8 mouse cellular contexts compared by ENCODE assay signal in genomic region chr17:29467030-29467429, GRCm38 (mm10). TPM values are rescaled to one million over a fixed set of nuclear protein-coding genes. Genes with fewer than 3 reads are reported as not detected.
DNase-seq lines count a peak whose midpoint lies in the region; ATAC-seq and TF ChIP-seq lines count a peak whose summit lies in the region.

No protein-coding gene starts in this region.

- no peaks in the 10 kb centered on the region for H3K27me3 ChIP-seq in intestine, embryonic 14.5 days (replicated peaks; ENCODE audit: control insufficient read depth, insufficient read depth, low read length)
- H3K27me3 ChIP-seq in intestine, postnatal 0 days (replicated peaks; ENCODE audit: control insufficient read depth, insufficient read depth, low read length): 0 out of 2 replicates have a peak, but pooled peaks cover 3% of the 10 kb centered on the region
- H3K27me3 ChIP-seq in forebrain, embryonic 10.5 days (ENCODE audit: poor library complexity, severe bottlenecking): no peaks in the 10 kb centered on the region
- H3K27me3 ChIP-seq in limb, embryonic 12.5 days: no peaks in the 10 kb centered on the region
- 0 out of 2 replicates have a peak, but pooled peaks cover 4% of the 10 kb centered on the region for H3K27me3 ChIP-seq in neural tube, embryonic 13.5 days

- no peak overlapping the region for H3K4me3 ChIP-seq in intestine, embryonic 14.5 days (ENCODE audit: low read depth, low read length)
- no peak overlapping the region for H3K4me3 ChIP-seq in intestine, postnatal 0 days (ENCODE audit: low read depth, low read length)
- peak overlapping the region; percentile 40 for H3K4me3 ChIP-seq in forebrain, embryonic 10.5 days
- no peak overlapping the region for H3K4me3 ChIP-seq in limb, embryonic 12.5 days (replicated peaks)
- H3K4me3 ChIP-seq in neural tube, embryonic 13.5 days: no peak overlapping the region
- no peak overlapping the region for H3K4me3 ChIP-seq in left cerebral cortex, adult 2 months

- peaks cover 45% of the 10 kb centered on the region for H3K4me1 ChIP-seq in intestine, embryonic 14.5 days (replicated peaks; ENCODE audit: control insufficient read depth, insufficient read depth, low read length)
- H3K4me1 ChIP-seq in intestine, postnatal 0 days (replicated peaks; ENCODE audit: control insufficient read depth, insufficient read depth, low read length): no peaks in the 10 kb centered on the region
- peaks cover 76% of the 10 kb centered on the region for H3K4me1 ChIP-seq in forebrain, embryonic 10.5 days
- H3K4me1 ChIP-seq in limb, embryonic 12.5 days (replicated peaks): peaks cover 55% of the 10 kb centered on the region
- H3K4me1 ChIP-seq in neural tube, embryonic 13.5 days (replicated peaks): peaks cover 42% of the 10 kb centered on the region

- TF ChIP-seq CTCF in intestine, postnatal 0 days (IDR thresholded peaks at IDR 0.05; ENCODE audit: low read depth): no peak
- no peak for TF ChIP-seq CTCF in left cerebral cortex, adult 2 months (IDR thresholded peaks at IDR 0.05)

- ATAC-seq in intestine, embryonic 14.5 days (replicated peaks; ENCODE audit: low FRiP score, low TSS enrichment, low read depth): no peak
- ATAC-seq in intestine, postnatal 0 days: no peak
- no peak for ATAC-seq in limb, embryonic 12.5 days (ENCODE audit: insufficient number of reproducible peaks, insufficient read depth, low FRiP score, low TSS enrichment, low read depth)
- ATAC-seq in neural tube, embryonic 13.5 days (ENCODE audit: low read depth): no peak

- peak overlapping the region; percentile 39 for H3K4me2 ChIP-seq in intestine, embryonic 14.5 days (ENCODE audit: low read length)
- no peak overlapping the region for H3K4me2 ChIP-seq in intestine, postnatal 0 days (replicated peaks; ENCODE audit: low read depth)
- H3K4me2 ChIP-seq in limb, embryonic 12.5 days: peak overlapping the region; percentile 54
- H3K4me2 ChIP-seq in neural tube, embryonic 13.5 days: peak overlapping the region; percentile 51

- no peaks in the 10 kb centered on the region for H3K9me3 ChIP-seq in intestine, embryonic 14.5 days (ENCODE audit: control insufficient read depth, low read length)
- no peaks in the 10 kb centered on the region; the same call in 1 of the 2 replicates for H3K9me3 ChIP-seq in intestine, postnatal 0 days (ENCODE audit: control insufficient read depth)
- H3K9me3 ChIP-seq in forebrain, embryonic 10.5 days: no peaks in the 10 kb centered on the region; the same call in 1 of the 2 replicates
- H3K9me3 ChIP-seq in limb, embryonic 12.5 days: no peaks in the 10 kb centered on the region
- 0 out of 2 replicates have a peak, but pooled peaks cover 3% of the 10 kb centered on the region for H3K9me3 ChIP-seq in neural tube, embryonic 13.5 days

- no peak for DNase-seq in intestine, embryonic 14.5 days (ENCODE audit: low spot score)
- no peak for DNase-seq in forebrain, embryonic 10.5 days (ENCODE audit: extremely low spot score, low spot score)
- DNase-seq in urinary bladder, postnatal 4 days (ENCODE audit: low spot score in 2 of 2): no peak
- DNase-seq in layer of hippocampus, adult 8-10 months (ENCODE audit: low spot score in 2 of 2): no peak
- DNase-seq in left cerebral cortex, adult 2 months (ENCODE audit: extremely low spot score in 1 of 2, low spot score in 2 of 2): no peak

- no peaks in the 10 kb centered on the region for H3K36me3 ChIP-seq in intestine, embryonic 14.5 days (ENCODE audit: control insufficient read depth, insufficient read depth, low read length)
- no peaks in the 10 kb centered on the region for H3K36me3 ChIP-seq in intestine, postnatal 0 days (ENCODE audit: control insufficient read depth, insufficient read depth)
- H3K36me3 ChIP-seq in forebrain, embryonic 10.5 days (replicated peaks): no peaks in the 10 kb centered on the region
- no peaks in the 10 kb centered on the region for H3K36me3 ChIP-seq in limb, embryonic 12.5 days
- no peaks in the 10 kb centered on the region for H3K36me3 ChIP-seq in neural tube, embryonic 13.5 days

- peak overlapping the region; percentile 33; the same call in 1 of the 2 replicates for H3K27ac ChIP-seq in intestine, embryonic 14.5 days (ENCODE audit: low read depth)
- no peak overlapping the region for H3K27ac ChIP-seq in intestine, postnatal 0 days (ENCODE audit: low read depth, low read length)
- peak overlapping the region; percentile 92 for H3K27ac ChIP-seq in forebrain, embryonic 10.5 days
- peak overlapping the region; percentile 92 for H3K27ac ChIP-seq in limb, embryonic 12.5 days
- H3K27ac ChIP-seq in neural tube, embryonic 13.5 days (replicated peaks): peak overlapping the region; percentile 84
- H3K27ac ChIP-seq in left cerebral cortex, adult 2 months: no peak overlapping the region

- WGBS in intestine, embryonic 14.5 days: 32% methylated on average over 11 of the region's 11 CpGs
- WGBS in intestine, postnatal 0 days: 39% methylated on average over 11 of the region's 11 CpGs
- 17% methylated on average over 11 of the region's 11 CpGs for WGBS in forebrain, embryonic 10.5 days
- 24% methylated on average over 11 of the region's 11 CpGs for WGBS in limb, embryonic 12.5 days
- WGBS in neural tube, embryonic 13.5 days: 21% methylated on average over 11 of the region's 11 CpGs

- H3K9ac ChIP-seq in intestine, embryonic 14.5 days (ENCODE audit: low read length): no peak overlapping the region
- no peak overlapping the region for H3K9ac ChIP-seq in intestine, postnatal 0 days (ENCODE audit: low read depth, low read length)
- no peak overlapping the region for H3K9ac ChIP-seq in limb, embryonic 12.5 days (replicated peaks)
- H3K9ac ChIP-seq in neural tube, embryonic 13.5 days: no peak overlapping the region

- intact Hi-C loops in left cerebral cortex, adult 2 months (cut with DNase I): no loop called here

RNA-seq across cellular contexts. Expression of gene Pim1, which starts 23.5 kb away (rescaled TPM):
- 13.3 and 13.6 TPM in 2 replicates for polyA plus RNA-seq in intestine, embryonic 14.5 days (2014; fragmentation: Nextera tagmentation; extraction: Ambion mirVana)
- polyA plus RNA-seq in intestine, postnatal 0 days (2015; fragmentation: Nextera tagmentation; extraction: Ambion mirVana): 16.8 and 18.9 TPM in 2 replicates
- polyA plus RNA-seq in forebrain, embryonic 10.5 days (2016; fragmentation: Nextera tagmentation; extraction: Ambion mirVana): 32.2 and 33.1 TPM in 2 replicates
- polyA plus RNA-seq in limb, embryonic 12.5 days (2016; fragmentation: Nextera tagmentation; extraction: Ambion mirVana): 21.4 and 24.2 TPM in 2 replicates
- 12.4 and 14.4 TPM in 2 replicates for polyA plus RNA-seq in neural tube, embryonic 13.5 days (2015; fragmentation: Nextera tagmentation; extraction: Ambion mirVana)
- 1 to 10 TPM; 2.6 to 3.8 (median 3.4) TPM for total RNA-seq in layer of hippocampus, adult 8-10 months (2022)
- 10 to 100 TPM in 1 of 2 experiments, 1 to 10 TPM in 1; 9.2 to 13.6 TPM for total RNA-seq in left cerebral cortex, adult 2 months (2021)

Comparison
In these comparisons a context has a peak if more than half of its experiments do, and no peak if none do; other contexts are left out.
1. H3K27ac ChIP-seq: peak in intestine, embryonic 14.5 days (single experiment), forebrain, embryonic 10.5 days (single experiment), limb, embryonic 12.5 days (single experiment) and neural tube, embryonic 13.5 days (single experiment); none in intestine, postnatal 0 days (single experiment) and left cerebral cortex, adult 2 months (single experiment).